Mouse (Mus musculus): ENCODE measurements around the gene Ddah1.

Gene Ddah1

DNA sequence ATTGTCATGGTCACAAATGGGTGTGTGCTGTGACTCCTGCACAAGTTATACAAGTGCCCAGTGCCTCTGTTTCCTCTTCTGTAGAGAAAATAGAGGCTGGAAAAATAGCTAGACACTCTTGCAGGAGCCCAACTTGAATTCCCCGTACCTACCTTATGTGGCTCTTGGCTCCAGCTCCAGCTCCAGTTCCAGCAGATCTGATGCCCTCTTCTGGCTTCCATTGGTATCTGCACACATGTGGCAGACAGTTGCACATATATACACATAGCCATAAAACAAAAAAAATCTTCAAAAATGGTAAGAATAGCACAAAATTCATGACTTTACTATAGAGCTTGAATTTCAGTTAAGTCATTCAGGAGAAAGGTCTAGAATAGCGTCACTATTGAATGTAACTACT, 62.5 kb downstream of the Ddah1 start:
- DNase-seq: no peak

DNA sequence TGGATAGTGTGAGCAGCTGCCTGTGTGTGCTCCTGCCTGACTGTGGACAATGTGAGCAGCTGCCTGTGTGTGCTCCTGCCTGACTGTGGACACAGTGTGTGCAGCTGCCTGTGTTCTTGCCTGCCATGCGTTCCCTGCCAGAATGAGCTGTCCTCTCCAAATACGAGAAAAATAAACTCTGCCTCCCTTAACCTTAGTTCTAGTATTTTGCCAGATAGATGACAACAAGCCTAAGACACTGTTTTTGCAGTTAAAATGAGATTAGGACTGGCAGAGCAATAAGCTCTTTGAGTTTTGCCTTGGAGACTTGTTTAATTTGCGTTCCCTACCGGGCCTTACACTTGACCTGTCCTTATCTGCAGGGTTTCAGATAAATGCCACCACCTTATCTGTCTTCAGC, 63.7 kb downstream of the Ddah1 start:
- DNase-seq: no peak

DNA sequence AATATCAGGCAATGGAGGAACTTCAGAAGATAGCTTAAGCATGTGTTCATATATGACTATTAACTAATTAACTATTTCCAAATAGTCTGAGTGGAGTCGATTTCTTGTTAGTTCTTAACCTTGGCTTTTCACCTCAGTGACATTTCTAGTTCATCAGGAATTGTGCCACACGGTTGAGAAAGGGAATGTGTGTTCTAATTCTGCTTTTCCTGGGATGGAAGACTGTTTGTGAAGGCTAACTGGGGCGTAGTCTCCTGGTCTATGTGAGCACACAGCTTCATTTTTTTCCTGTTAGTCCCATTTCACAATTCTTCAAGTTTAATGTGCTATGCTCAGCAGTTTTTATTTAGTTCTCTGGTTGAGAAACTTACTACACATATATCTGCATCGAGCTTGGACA, 65.2 kb downstream of the Ddah1 start:
- DNase-seq: no peak

DNA sequence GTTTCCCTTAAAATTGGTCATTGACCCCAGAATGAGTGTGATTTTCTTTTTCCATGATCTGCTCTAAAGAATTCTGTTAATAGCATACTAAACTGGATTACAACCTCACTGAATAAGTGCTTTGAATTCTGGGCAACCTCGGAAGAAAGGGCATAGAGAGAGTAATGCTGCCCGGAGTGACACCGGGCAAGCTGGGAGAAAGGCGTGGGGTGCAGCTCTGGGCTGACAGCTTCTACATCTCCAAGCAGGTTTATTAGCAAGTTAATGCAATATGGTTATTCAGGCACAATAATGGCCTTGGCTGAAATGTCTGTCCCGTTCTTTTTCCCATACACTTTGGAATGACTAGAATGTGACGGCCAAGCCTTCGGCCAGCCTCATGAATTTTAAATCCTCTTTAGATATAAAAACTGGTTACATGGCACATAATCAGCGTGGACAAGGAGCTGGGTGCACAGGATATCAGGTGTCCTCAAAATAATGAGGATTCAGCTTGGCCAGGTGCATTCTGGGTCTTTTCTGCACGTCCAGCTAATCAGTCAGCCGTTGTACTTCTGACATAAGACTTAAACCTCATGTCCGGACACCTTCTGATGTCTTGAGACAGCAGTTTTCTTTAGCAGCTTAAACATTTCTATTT, 67.1 kb downstream of the Ddah1 start:
- no peak for DNase-seq

DNA sequence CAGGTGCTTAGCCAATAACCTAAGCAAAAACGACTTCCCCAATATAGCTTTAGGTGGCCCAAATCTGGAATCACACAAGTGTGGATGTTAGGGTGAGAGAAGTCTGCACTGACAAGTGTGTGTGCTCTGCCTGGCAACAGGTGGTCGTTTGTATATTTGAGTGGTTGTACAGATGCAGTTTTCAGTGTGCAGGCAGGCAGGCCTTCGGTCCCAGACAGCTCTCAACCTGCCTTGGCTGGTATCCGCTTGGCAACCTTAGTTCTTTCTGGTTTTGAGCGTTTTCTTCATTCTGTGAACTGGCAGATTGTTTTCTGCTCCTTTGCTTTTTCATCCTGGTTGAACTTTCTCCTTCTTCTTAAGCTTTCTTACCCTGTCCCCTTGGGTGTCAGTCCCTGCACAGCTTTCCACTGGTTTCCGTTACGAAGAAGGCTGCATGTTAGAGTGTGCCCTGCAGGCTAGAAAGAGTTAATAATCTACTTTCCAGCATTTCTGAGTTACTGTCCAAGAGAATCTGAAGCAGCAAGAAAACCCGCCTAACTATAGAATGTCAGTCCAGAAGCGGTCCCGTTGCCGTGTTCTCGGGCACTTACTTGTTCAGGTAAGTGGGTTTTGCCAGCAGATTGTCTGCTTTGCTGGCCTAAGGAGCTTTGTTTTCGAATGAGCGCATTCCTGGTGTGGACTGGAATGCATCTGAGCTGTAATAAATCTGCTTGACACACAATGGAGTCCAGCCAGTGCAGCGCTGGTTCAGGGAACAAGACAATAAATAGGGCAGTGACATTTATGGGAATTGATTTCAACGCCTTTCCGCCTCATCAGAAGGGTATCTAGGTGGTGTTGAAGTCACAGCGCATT, 68.9 kb downstream of the Ddah1 start:
- DNase-seq: peak; percentile 79

DNA sequence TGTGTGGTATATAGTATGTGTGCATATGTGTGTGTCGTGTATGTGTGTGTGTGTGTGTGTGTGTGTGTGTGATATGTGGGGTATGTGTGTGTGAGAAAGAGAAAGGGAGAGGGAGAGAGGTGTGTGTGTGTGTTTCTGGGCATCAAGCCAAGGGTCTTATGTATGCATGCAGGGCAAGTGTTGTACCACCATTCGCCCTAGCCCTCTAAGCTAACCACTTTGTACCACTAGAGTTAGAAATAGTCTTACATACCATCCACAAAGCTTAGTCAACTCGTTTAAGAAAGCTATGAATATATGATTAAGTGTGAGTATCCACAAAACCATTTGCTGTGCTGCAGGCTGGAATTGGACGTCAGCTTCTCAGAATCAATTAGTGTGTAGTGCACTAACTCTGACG, 70.4 kb downstream of the Ddah1 start:
- no peak for DNase-seq

DNA sequence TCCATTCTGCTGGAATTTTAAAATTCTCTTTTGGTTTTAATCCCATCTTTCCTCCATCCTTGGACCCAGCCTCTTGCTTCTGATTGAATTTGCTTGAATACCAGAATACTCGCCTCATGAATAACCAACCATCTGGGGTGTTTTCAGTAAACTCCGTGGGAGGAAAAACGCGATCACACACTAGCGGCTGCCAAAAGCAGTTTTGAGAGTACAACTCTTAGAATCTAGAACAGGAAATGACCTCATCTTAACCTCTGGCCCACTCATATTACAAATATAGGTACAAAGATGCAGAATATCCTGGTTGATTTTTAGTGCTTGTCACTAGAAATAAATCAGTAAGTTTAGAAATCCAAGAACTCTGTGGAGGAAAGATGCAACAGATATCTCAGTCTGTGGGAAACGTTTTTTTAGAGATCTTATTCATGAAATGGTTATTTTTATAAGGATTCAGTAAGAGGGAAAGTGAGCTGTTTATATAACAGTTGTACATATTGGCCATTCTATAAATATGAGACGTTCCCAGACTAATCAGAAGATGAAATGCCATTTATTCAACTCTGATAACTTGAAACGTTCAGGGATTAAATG, 75.6 kb downstream of the Ddah1 start:
- DNase-seq: no peak

DNA sequence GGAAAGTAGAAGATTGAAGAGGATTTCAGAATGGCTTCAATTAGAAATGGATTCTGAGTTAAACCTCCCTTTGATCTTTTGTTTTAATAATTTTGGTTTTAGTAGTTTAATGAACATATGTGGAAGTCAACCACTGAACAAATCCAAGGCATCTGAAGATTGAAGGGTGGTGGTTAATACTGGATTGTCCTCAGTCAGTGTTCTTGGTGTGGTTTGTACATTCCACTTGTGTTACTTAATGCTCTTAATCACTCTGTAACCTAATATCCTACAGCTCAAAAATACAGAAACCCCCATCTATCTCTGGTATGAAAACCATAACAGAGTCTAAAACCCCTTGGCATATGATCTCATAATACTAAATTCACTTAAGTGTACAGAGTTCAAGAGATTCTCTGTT, 79.8 kb downstream of the Ddah1 start:
- no peak for DNase-seq

DNA sequence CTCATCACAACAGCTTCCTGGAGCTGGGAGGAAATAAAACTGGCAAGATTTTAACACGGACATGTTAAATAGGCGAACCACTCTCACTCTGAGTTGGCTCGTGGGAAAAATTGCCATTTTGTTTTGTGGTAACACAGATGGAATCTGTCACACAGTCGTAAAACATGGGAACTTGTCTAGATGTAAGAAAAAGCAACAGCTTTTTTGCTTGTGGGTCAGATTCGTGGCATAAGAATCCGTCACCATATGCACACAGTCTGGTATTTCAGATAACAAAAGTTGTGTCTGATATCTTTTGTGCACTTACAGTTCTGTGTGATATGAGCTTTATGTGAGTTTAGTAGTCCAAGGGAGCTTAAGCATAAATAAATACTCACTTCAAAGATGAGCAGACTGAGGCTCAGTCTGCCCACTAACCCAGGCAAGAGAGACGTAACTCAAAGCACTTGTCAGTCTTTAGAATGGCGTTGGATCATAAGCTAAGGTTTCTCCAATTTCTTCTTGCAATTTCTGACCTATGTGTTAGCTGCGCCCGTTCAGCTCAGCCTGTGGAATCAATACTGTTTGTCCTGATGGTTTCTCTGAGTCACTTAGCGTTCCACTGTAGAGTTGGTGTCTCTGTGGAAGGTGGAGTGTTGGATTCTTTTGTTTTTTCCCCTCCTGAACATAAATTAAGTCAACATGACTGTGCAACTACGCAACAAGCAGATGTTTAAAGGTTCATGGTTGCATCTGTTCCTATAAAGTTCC, 83.7 kb downstream of the Ddah1 start:
- no peak for DNase-seq

DNA sequence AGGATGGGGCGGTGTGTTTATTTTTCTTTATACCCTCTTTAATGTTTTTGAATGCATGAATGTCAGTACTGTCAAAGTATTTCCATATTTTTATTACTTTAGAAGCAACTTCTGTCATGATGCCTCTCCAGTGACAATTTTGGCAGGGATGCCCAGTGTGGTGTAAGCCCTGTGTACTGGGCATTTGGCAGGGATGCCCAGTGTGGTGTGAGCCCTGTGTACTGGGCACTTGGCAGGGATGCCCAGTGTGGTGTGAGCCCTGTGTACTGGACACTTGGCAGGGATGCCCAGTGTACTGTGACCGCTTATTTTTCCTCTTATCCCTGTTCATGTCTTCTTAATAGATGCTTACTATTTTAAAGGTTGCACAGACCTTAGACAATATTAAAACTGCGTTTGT, 85.4 kb downstream of the Ddah1 start:
- no peak for DNase-seq

DNA sequence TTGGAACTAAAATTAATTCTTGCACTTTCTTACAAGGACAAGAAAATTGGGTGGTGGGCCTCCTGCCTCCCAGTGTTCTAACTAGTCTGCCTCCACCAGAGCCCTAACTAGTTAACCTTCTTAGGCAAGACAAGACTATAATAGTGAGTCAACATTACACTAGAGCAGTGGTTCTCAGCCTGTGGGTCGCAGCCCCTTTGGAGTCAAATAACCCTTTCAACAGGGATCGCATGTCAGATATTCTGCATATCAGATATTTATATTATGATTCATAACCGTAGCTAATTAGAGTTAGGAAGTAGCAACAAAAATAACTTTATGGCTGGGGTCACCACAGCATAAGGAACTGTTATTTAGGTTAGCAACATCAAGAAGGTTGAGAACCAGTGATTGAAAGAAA, 86.4 kb downstream of the Ddah1 start:
- DNase-seq: no peak

DNA sequence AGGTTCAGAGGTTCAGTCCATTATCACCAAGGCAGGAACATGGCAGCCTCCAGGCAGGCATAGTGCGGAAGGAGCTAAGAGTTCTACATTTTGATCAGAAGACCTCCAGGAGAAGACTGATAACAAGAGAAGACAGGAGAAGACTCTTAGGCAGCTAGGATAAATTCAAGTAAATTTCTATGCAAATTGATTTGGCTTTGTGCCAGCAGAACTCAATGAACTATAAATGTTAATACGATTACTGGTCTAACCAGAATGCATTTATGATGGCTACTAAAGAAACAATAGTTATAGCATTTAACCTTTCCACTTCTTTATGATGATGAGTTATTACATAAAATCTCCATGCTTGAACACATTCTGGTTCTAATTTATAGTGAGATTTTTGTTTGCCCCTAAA, 87.8 kb downstream of the Ddah1 start:
- no peak for DNase-seq

DNA sequence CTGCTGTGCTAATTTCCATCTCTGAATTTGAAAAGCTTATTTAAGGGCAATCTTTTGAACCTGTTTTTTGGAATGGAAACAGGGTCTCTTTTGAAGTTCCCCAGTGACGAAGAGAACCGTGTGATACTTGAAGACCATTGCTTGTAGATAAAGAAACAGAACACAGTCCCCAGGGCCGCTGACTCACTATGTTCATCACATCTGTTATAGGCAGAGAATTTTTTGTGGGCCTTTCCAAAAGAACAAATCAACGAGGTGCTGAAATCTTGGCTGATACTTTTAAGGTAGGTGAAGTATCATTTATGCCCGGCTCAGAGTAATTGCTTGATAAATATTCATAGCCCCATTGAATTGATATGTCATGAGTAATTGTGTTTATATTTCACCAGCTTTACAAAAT, 93.6 kb downstream of the Ddah1 start:
- DNase-seq: no peak

DNA sequence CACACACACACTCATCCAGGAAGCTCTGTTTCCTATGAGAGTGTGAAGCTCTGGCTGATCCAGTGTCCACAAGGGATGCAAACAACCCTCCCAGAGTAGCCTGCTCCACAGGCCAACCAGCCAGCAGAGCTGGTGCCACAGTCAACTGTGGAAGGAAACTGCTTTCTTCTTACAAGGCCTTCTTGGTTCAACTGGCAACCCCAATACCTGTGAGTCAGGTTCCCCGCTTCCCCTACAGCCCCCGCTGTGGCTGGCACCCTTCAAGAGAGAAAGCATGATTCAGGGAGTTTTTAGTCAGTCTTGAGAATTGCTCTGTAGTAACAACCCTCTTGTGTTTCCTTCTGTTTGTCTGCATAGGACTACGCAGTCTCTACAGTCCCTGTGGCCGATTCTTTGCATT, 94.3 kb downstream of the Ddah1 start:
- DNase-seq: no peak

DNA sequence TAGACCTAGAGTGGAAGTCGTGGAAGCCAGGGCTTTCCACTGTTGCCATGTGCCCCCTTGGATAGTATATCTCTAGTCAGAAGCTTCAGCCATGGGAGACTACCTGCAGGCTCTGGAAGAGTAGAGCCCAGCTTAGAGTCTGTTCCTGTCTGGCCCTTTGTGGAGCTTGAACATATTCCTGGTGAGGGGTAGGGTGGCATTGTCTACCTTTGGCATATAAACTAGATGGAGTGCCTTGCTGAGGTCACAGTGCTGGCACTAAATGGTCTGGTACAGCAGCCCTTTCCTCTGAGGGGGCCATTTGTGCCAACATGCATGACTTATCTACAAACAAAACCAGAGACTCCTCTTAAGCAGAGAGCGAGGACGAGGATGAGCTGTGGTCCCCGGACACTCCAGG, 95.2 kb downstream of the Ddah1 start:
- no peak for DNase-seq

DNA sequence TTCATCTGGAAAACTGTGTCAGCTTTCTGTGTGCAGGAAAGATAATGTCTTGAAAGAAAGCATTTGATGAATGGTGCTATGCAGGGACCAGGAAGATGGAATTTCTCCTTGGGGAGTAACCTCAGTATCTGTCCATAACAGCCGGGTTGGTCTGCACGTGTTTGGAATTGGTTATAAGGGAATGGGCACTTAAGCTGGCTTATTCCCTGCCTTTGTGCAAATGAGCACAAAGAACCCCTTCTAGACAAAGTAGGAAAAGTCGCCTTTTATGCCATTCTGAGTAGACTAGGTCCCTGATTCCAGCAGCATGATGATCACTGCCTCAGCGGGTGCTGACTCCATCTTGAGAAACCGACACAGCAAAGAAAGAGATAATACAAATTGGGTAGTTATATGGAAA, 96.0 kb downstream of the Ddah1 start:
- DNase-seq: no peak

DNA sequence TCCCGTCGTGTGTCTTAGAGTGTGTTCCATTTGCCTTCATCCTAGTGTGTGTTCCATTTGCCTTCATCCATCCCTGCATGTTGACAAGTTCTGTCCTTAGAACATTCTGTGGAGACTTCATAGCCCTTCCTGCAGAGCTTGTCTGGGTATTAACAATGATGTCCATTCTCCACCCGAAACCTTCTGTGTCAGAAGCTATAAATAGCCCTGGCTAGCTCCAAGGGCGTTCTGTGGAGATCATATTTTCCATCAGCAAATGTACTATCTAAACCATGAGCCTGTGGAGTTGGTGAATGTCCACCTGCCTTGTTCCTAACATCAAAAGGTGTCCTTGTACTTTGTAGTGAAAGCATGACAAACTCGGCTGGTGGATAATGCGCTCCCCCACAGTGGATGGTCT, 96.8 kb downstream of the Ddah1 start:
- DNase-seq: no peak

DNA sequence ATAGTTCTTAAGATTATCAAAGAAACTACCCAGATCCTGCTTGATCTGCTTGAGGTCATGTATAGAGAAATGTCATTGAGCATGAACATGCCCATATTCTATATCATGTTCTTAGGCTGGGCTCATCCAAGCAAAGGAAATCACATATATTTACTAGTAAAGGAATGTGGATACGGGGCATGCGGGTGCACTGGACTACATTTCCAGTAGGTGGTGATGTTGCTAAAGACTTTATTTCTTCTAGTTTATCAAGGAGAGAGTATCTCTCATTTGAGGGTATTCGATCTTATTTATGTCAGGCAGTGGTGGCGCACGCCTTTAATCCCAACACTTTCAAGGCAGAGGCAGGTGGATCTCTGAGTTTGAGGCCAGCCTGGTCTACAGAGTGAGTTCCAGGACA, 99.9 kb downstream of the Ddah1 start:
- DNase-seq: no peak

DNA sequence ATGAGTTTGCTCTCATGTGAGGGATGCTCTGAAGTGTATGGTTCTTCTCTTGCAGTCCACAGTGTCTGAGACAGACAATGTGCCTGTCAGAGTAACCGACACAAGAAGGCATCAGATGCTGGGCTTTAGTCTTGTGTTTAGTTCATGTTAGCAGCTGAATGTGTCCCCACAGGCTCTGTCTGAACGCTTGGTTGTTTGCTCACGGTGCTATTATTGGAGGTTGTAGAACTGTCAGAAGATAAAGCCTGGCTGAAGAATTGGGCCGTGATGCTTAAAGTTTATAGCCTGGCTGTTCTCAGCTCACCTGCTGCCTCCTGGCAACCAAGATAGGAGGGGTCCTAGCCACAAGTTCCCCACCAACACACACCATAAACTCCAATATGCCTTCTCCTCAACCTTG, 104.0 kb downstream of the Ddah1 start:
- no peak for DNase-seq

DNA sequence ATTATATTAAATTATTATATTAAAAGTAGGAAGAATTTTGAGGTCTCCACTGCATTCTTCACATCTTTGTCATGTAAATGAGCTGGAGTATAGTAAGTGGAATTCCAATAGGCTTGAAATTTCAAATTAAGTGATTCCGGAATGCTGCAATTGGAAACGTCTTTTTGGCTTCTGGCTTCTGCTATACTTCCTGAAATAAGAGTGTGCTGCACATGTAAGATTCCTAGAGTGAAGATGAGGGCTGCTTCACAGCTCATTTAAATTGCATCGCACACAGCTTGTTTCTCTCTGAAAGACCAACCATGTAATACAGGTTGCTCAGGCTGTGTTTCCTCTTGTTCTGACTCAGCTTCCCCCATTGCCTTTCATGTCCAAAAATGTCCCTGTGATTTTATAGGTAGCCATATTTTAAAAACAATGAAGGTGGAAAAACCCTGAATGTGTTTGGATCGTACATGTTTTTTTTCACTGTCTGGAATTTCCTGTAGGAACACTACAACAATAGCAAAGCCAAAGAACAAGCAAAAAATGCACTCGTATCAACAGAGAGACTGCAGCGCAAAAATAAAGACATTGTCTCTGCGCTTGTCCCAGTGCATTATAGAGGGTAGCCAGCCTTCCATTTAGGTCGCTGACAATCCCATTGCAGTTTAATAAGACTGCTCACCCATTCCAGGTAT, 105.7 kb downstream of the Ddah1 start:
- DNase-seq: no peak

DNA sequence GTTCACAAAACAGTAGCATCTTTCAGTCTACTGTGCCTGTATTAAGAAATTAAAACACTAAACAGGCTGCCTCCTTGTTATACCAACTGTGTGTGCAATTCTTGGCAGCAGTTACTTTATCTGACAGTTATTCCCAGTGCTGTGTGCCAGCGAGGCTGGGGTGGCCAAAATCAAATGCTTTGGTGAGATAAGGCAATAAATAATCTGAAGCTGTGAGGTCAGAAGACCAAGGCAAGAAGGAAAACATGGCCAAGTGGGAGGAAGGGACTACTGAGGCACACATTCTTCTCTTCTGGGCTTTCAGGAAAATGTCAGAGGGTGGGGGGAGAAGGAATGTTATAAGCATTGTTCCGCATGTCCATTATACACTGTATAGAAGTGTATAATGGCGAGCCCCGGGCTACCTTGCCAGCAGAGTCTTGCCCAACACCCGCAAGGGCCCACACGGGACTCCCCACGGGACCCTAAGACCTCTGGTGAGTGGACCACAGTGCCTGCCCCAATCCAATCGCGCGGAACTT, 106.3 kb downstream of the Ddah1 start:
- no peak for DNase-seq

DNA sequence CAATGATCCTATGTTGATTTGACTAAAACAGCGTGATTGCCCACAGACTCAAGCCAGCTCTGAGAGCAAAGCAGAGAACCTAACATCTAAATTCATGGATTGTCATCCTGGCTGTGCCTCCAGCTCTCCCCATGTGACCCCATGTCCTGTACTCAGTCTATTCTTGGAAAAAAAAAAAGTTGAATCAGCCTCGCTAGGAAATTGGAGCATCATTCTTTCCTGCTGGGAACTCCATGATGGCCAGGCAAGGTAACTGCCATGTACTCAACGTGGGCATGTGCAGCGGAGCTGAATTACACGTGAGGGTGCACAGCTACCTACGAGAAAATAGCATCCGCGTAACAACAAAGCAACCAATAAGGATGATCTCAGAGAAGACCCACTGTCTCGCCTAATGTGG, 114.2 kb downstream of the Ddah1 start:
- DNase-seq: no peak

DNA sequence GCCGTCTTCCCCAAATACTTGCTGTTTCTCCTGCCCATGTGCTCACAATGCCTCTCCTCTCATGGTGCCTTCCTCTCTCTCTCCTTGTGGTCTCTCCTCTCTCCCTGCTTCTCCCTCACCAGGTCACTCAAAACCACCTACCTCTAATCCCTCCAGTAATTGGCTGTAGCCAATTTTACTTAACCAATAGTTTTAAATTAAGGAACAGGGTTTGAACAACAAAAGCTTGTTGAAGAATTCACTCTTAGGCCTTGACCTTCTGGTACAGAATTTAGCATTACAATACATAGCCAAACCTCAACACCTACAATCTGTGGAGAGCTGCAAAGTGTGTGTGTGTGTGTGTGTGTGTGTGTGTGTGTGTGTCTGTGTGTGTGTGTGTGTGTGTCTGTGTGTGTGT, 114.8 kb downstream of the Ddah1 start:
- no peak for DNase-seq

Measured in retina, postnatal 1 day (tissue).